Mouse (Mus musculus) forebrain, embryonic 11.5 days (tissue): Measurements from ENCODE around the gene Castor1. TPM values are rescaled to one million over a fixed set of nuclear protein-coding genes. Genes with fewer than 3 reads are reported as not detected.
A peak's percentile ranks its signal among the peaks of the same experiment; 100 is the strongest.

Experiments used
- ATAC-seq: fragments of 200-750 bp; cut with Nextera tagmentation; replicated peaks from 2 replicates; pipeline ENCODE4 v1.8.0; 2017; ENCODE audit warnings: moderate TSS enrichment; ENCODE audit not compliant: low FRiP score
- DNase-seq: peaks from one replicate; pipeline ENCODE4 v3.0.0-alpha.2; 2017; ENCODE audit warnings: low spot score
- H3K27ac ChIP-seq: fragments of 300-500 bp; sonication (generic); 2 replicates; pipeline ENCODE4 v1.5.1; 2014; ENCODE audit warnings: low read depth, low read length
- H3K27me3 ChIP-seq: fragments of 300-500 bp; sonication (generic); 2 replicates; pipeline ENCODE4 v1.6.1; 2014; ENCODE audit warnings: mild to moderate bottlenecking, low read length, mixed read lengths; ENCODE audit not compliant: control insufficient read depth, insufficient read depth
- H3K36me3 ChIP-seq: fragments of 300-500 bp; sonication (generic); 2 replicates; pipeline ENCODE4 v1.6.1; 2014; ENCODE audit warnings: mild to moderate bottlenecking, low read length, moderate library complexity, mixed read lengths; ENCODE audit not compliant: control insufficient read depth, insufficient read depth
- H3K4me1 ChIP-seq: fragments of 300-500 bp; sonication (generic); replicated peaks from 2 replicates; pipeline ENCODE4 v1.6.1; 2014; ENCODE audit warnings: low read length, mixed read lengths; ENCODE audit not compliant: control insufficient read depth, insufficient read depth
- H3K4me2 ChIP-seq: fragments of 300-500 bp; sonication (generic); 2 replicates; pipeline ENCODE4 v1.6.1; 2014; ENCODE audit warnings: low read depth, mild to moderate bottlenecking, low read length, moderate library complexity, mixed read lengths; ENCODE audit not compliant: severe bottlenecking
- H3K4me3 ChIP-seq: fragments of 300-500 bp; sonication (generic); 2 replicates; pipeline ENCODE4 v1.5.1; 2014; ENCODE audit warnings: low read depth, low read length
- H3K9ac ChIP-seq: fragments of 300-500 bp; sonication (generic); 2 replicates; pipeline ENCODE4 v1.6.1; 2014; ENCODE audit warnings: low read length
- H3K9me3 ChIP-seq: fragments of 300-500 bp; sonication (generic); 2 replicates; pipeline ENCODE4 v1.6.1; 2016; ENCODE audit warnings: low read length, mixed read lengths; ENCODE audit not compliant: control insufficient read depth
- WGBS: fragments of 180-500 bp; shearing (Covaris S2); extraction: QIAGEN DNeasy Blood & Tissue Kit; methylation state at CpG from one replicate; pipeline ENCODE4 v1.1.7; 2014; 5-methylcytosine and 5-hydroxymethylcytosine counted together
- polyA plus RNA-seq: library from polyadenylated mRNA; unstranded; fragments of >200 nt; fragmentation: Nextera tagmentation; extraction: Ambion mirVana; gene quantifications from 2 replicates; pipeline ENCODE4 v1.2.1, GENCODE M21; 2014

Castor1 gene
- polyA plus RNA-seq, 1 experiment from 2014 or later: 2.5 TPM

GRCm38 (mm10) chr11:4257756-4258155, 39.7 kb downstream of the Castor1 start:
- no peaks in the 10 kb centered on the region for H3K4me1 ChIP-seq
- H3K27me3 ChIP-seq: no peaks in the 10 kb centered on the region
- H3K4me3 ChIP-seq: no peak overlapping the region
- H3K27ac ChIP-seq: no peak overlapping the region
- ATAC-seq: no peak
- H3K4me2 ChIP-seq: no peak overlapping the region
- H3K9ac ChIP-seq: no peak overlapping the region
- 59% methylated on average over 5 of the region's 5 CpGs for WGBS
- no peaks in the 10 kb centered on the region for H3K9me3 ChIP-seq
- H3K36me3 ChIP-seq: no peaks in the 10 kb centered on the region
- DNase-seq: no peak

- peak; percentile 71 for ATAC-seq
- H3K9ac ChIP-seq: no peak overlapping the region
- H3K4me2 ChIP-seq: peak overlapping the region; percentile 33
- peak; percentile 89 for DNase-seq
- H3K4me1 ChIP-seq: no peaks in the 10 kb centered on the region
- no peaks in the 10 kb centered on the region for H3K36me3 ChIP-seq
- H3K27ac ChIP-seq: no peak overlapping the region
- WGBS: 1% methylated on average over 7 of the region's 7 CpGs
- H3K9me3 ChIP-seq: no peaks in the 10 kb centered on the region
- H3K4me3 ChIP-seq: no peak overlapping the region
- H3K27me3 ChIP-seq: no peaks in the 10 kb centered on the region
These were observed 40.6 kb downstream of the Castor1 start for GRCm38 (mm10) chr11:4258657-4259082.

GRCm38 (mm10) chr11:4260463-4261187, 42.6 kb downstream of the Castor1 start:
- Histone ChIP-seq H3K9me3 (no peaks in the 10 kb centered on the region), H3K4me3 (no peak overlapping the region), H3K9ac (no peak overlapping the region), H3K4me1 (no peaks in the 10 kb centered on the region), H3K27ac (no peak overlapping the region), H3K27me3 (peaks cover 4% of the 10 kb centered on the region), H3K36me3 (no peaks in the 10 kb centered on the region), H3K4me2 (no peak overlapping the region)
- ATAC-seq (no peak), DNase-seq (no peak)
- WGBS: 75% methylated on average over 14 of the region's 14 CpGs

GRCm38 (mm10) chr11:4261188-4261494, 43.1 kb downstream of the Castor1 start:
- H3K27ac ChIP-seq: no peak overlapping the region
- no peaks in the 10 kb centered on the region for H3K4me1 ChIP-seq
- no peaks in the 10 kb centered on the region for H3K36me3 ChIP-seq
- no peaks in the 10 kb centered on the region for H3K9me3 ChIP-seq
- DNase-seq: peak; percentile 74
- no peak overlapping the region for H3K4me2 ChIP-seq
- no peak overlapping the region for H3K9ac ChIP-seq
- 0 out of 2 replicates have a peak, but pooled peaks have one; percentile 34 for ATAC-seq
- peaks cover 9% of the 10 kb centered on the region for H3K27me3 ChIP-seq
- 42% methylated on average over 7 of the region's 7 CpGs for WGBS
- no peak overlapping the region for H3K4me3 ChIP-seq

GRCm38 (mm10) chr11:4261969-4262368, 43.9 kb downstream of the Castor1 start:
- no peak overlapping the region for H3K27ac ChIP-seq
- no peaks in the 10 kb centered on the region for H3K36me3 ChIP-seq
- no peak for DNase-seq
- H3K4me1 ChIP-seq: no peaks in the 10 kb centered on the region
- WGBS: 48% methylated on average over 5 of the region's 5 CpGs
- H3K4me2 ChIP-seq: no peak overlapping the region
- no peaks in the 10 kb centered on the region for H3K9me3 ChIP-seq
- H3K9ac ChIP-seq: no peak overlapping the region
- H3K27me3 ChIP-seq: peaks cover 16% of the 10 kb centered on the region
- H3K4me3 ChIP-seq: no peak overlapping the region
- ATAC-seq: no peak

- Histone ChIP-seq H3K4me2 (no peak overlapping the region), H3K36me3 (no peaks in the 10 kb centered on the region), H3K4me1 (no peaks in the 10 kb centered on the region), H3K4me3 (no peak overlapping the region), H3K27ac (no peak overlapping the region), H3K9ac (no peak overlapping the region), H3K9me3 (no peaks in the 10 kb centered on the region), H3K27me3 (peaks cover 24% of the 10 kb centered on the region)
- 25% methylated on average over 7 of the region's 7 CpGs for WGBS
- DNase-seq: no peak
- no peak for ATAC-seq
These were observed 44.8 kb downstream of the Castor1 start for GRCm38 (mm10) chr11:4262847-4263246.

- ATAC-seq (no peak), DNase-seq (no peak)
- no peaks in the 10 kb centered on the region for H3K9me3 ChIP-seq
- peaks cover 28% of the 10 kb centered on the region for H3K27me3 ChIP-seq
- H3K4me3 ChIP-seq: no peak overlapping the region
- H3K4me2 ChIP-seq: no peak overlapping the region
- H3K36me3 ChIP-seq: no peaks in the 10 kb centered on the region
- WGBS: 29% methylated on average over 1 of the region's 1 CpGs
- no peak overlapping the region for H3K27ac ChIP-seq
- no peak overlapping the region for H3K9ac ChIP-seq
- no peaks in the 10 kb centered on the region for H3K4me1 ChIP-seq
These were observed 45.3 kb downstream of the Castor1 start for GRCm38 (mm10) chr11:4263296-4263695.

GRCm38 (mm10) chr11:4264066-4264465, 46.0 kb downstream of the Castor1 start:
- no peaks in the 10 kb centered on the region for H3K9me3 ChIP-seq
- no peak overlapping the region for H3K9ac ChIP-seq
- H3K36me3 ChIP-seq: no peaks in the 10 kb centered on the region
- no peaks in the 10 kb centered on the region for H3K4me1 ChIP-seq
- peaks cover 30% of the 10 kb centered on the region for H3K27me3 ChIP-seq
- 69% methylated on average over 7 of the region's 7 CpGs for WGBS
- H3K4me2 ChIP-seq: no peak overlapping the region
- ATAC-seq: no peak
- no peak overlapping the region for H3K27ac ChIP-seq
- no peak overlapping the region for H3K4me3 ChIP-seq
- no peak for DNase-seq
